Mouse (Mus musculus) liver, embryonic 13.5 days (tissue): ENCODE measurements around the gene Akirin1. TPM values are rescaled to one million over a fixed set of nuclear protein-coding genes. Genes with fewer than 3 reads are reported as not detected.

Source experiments
- ATAC-seq: fragments of 200-750 bp; cut with Nextera tagmentation; 2 replicates; pipeline ENCODE4 v1.8.0; 2017; ENCODE audit warnings: low read depth, mild to moderate bottlenecking, moderate number of reproducible peaks, moderate library complexity
- DNase-seq: peaks from one replicate; pipeline ENCODE4 v3.0.0; 2022
- H3K27ac ChIP-seq: fragments of 300-500 bp; sonication (generic); 2 replicates; pipeline ENCODE4 v1.5.1; 2015; ENCODE audit warnings: moderate library complexity, mild to moderate bottlenecking, inconsistent platforms
- H3K27me3 ChIP-seq: fragments of 300-500 bp; sonication (generic); 2 replicates; pipeline ENCODE4 v1.6.1; 2015; ENCODE audit warnings: mild to moderate bottlenecking, inconsistent platforms
- H3K36me3 ChIP-seq: fragments of 300-500 bp; sonication (generic); 2 replicates; pipeline ENCODE4 v1.6.1; 2015; ENCODE audit warnings: mild to moderate bottlenecking, inconsistent platforms
- H3K4me1 ChIP-seq: fragments of 300-500 bp; sonication (generic); replicated peaks from 2 replicates; pipeline ENCODE4 v1.6.1; 2015; ENCODE audit warnings: inconsistent platforms
- H3K4me2 ChIP-seq: fragments of 300-500 bp; sonication (generic); 2 replicates; pipeline ENCODE4 v1.6.1; 2015; ENCODE audit warnings: inconsistent platforms, mild to moderate bottlenecking, moderate library complexity
- H3K4me3 ChIP-seq: fragments of 300-500 bp; sonication (generic); replicated peaks from 2 replicates; pipeline ENCODE4 v1.5.1; 2015; ENCODE audit warnings: mild to moderate bottlenecking, inconsistent platforms
- H3K9ac ChIP-seq: fragments of 300-500 bp; sonication (generic); 2 replicates; pipeline ENCODE4 v1.6.1; 2015; ENCODE audit warnings: mild to moderate bottlenecking, inconsistent platforms
- H3K9me3 ChIP-seq: fragments of 300-500 bp; sonication (generic); replicated peaks from 2 replicates; pipeline ENCODE4 v1.6.1; 2016; ENCODE audit warnings: inconsistent platforms
- WGBS: fragments of 180-500 bp; shearing (Covaris S2); methylation state at CpG from one replicate; pipeline ENCODE4 v1.1.7; 2015; ENCODE audit not compliant: insufficient replicate concordance; 5-methylcytosine and 5-hydroxymethylcytosine counted together
- polyA plus RNA-seq: library from polyadenylated mRNA; unstranded; fragments of >200 nt; fragmentation: Nextera tagmentation; extraction: Ambion mirVana; gene quantifications from 2 replicates; pipeline ENCODE4 v1.2.1, GENCODE M21; 2015

The Akirin1 gene
- polyA plus RNA-seq = 28.3 and 31.7 TPM in 2 replicates

DNA sequence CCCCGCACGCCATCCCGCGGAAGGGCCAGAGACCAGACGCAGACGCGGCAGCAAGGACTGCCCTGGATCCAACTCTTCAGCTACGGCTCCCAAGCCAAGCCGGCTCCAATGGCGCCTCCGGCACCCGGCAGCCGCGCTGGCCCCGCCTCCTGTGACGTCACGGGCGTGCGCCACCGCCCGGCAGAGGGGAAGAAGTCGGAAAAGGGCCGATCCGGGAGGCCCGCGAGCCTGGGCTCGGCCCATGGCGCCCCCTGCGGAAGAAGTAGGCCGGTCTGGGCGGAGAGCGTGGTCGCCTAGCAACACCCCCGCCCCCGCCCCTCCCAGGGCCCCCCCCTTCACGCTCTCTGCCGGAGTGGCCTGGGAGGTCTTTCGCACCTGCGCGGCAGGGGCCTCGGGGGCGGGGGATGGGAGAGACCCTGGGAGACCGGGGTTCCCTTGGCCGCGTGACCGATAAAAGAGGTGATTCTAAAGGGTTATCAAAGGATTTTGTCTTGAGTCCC, at the start of gene Akirin1:
Akirin1 (minus strand) TSS at position 194 of the 500 bp plus-strand sequence.
- peak within 1 kb of the TSS; percentile 97 for H3K4me2 ChIP-seq
- H3K9ac ChIP-seq = peak within 1 kb of the TSS; percentile 95
- ATAC-seq (peak; percentile 96), DNase-seq (peak; percentile 95)
- H3K4me3 ChIP-seq = peak within 1 kb of the TSS; percentile 98
- H3K4me1 ChIP-seq = peaks cover 32% of the 10 kb centered on the region
- H3K27me3 ChIP-seq = peaks cover 7% of the 10 kb centered on the region; the same call in 1 of the 2 replicates
- under 1% methylated on average over 46 of the region's 46 CpGs for WGBS
- peak within 1 kb of the TSS; percentile 86 for H3K27ac ChIP-seq
- no peaks in the 10 kb centered on the region for H3K9me3 ChIP-seq
- no peaks in the 10 kb centered on the region for H3K36me3 ChIP-seq

DNA sequence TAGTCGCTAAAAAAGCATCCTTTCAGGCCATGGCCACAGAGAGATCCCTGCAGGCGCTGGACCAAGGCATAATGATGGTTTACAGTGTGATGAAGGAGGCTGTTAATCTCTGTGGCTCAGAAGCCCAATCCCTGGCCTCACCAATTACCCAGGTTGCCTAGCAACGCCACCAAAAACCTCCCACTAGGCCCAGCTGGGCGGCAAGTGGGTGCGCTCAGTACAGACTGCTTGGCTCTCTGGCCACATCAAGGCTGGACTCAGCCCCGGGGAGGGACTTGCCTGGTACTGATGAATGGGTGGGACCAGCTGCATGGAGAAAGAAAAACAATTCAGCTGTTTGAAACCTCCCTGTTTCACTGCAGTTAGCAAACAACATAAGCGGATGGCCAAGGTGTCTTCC, 47.7 kb upstream of the Akirin1 start:
- H3K4me1 ChIP-seq = no peaks in the 10 kb centered on the region

DNA sequence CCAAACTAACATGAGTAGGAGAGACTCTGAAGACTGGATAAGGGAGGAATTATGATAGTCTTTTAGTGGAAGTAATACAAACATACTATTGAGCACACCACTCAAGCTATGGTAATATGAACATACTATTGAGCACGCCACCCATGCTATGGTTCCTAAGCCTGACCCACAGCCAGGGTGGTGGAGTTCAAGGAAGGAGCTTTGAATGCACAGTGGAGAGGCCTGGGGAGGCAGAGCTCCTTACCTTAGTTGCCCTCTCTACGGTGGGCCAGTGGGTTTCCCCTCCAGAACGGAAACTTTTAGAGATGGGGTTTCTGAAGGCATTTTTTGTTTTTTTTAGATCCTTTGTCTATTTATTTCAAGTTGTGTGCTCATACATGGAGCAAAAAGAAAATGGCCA, 47.3 kb upstream of the Akirin1 start:
- 71% methylated on average over 3 of the region's 3 CpGs for WGBS
- ATAC-seq (no peak), DNase-seq (no peak)
- no peak overlapping the region for H3K27ac ChIP-seq
- no peaks in the 10 kb centered on the region for H3K9me3 ChIP-seq
- no peak overlapping the region for H3K9ac ChIP-seq
- H3K27me3 ChIP-seq = no peaks in the 10 kb centered on the region
- no peaks in the 10 kb centered on the region for H3K4me1 ChIP-seq
- H3K4me3 ChIP-seq = no peak overlapping the region
- H3K4me2 ChIP-seq = no peak overlapping the region
- no peaks in the 10 kb centered on the region for H3K36me3 ChIP-seq

More for the DNA sequence above, 47.7 kb upstream of the Akirin1 start:
- no peaks in the 10 kb centered on the region for H3K27me3 ChIP-seq
- H3K4me2 ChIP-seq = no peak overlapping the region
- DNase-seq (no peak), ATAC-seq (no peak)
- no peaks in the 10 kb centered on the region for H3K9me3 ChIP-seq
- no peaks in the 10 kb centered on the region for H3K36me3 ChIP-seq
- H3K4me3 ChIP-seq = no peak overlapping the region
- no peak overlapping the region for H3K27ac ChIP-seq
- H3K9ac ChIP-seq = no peak overlapping the region
- 61% methylated on average over 7 of the region's 7 CpGs for WGBS

DNA sequence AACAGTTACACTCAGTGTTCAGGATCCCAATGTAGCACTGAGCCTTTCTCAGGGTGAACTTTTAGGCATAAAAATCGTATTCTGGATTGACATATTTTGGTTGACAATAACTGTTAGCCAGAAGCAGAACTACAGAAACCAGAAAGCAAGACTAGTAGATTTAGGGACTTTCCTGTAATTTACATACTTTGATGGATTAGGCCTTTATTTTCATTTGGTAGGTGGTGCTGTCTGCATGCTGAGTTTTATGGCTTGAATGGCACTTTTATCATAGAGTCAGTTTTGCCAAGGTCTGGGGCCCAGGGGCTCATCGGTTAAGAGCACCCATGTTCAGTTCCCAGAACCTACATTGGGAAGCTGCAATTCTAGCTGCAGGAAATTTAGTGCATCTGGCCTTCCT, 44.9 kb upstream of the Akirin1 start:
- H3K9me3 ChIP-seq = no peaks in the 10 kb centered on the region
- H3K4me1 ChIP-seq = 0 out of 2 replicates have a peak, but pooled peaks cover 7% of the 10 kb centered on the region
- ATAC-seq (no peak), DNase-seq (no peak)
- no peak overlapping the region for H3K27ac ChIP-seq
- no peaks in the 10 kb centered on the region for H3K36me3 ChIP-seq
- WGBS = 47% methylated on average over 2 of the region's 2 CpGs
- no peak overlapping the region for H3K9ac ChIP-seq
- H3K27me3 ChIP-seq = no peaks in the 10 kb centered on the region
- H3K4me2 ChIP-seq = no peak overlapping the region
- H3K4me3 ChIP-seq = no peak overlapping the region

DNA sequence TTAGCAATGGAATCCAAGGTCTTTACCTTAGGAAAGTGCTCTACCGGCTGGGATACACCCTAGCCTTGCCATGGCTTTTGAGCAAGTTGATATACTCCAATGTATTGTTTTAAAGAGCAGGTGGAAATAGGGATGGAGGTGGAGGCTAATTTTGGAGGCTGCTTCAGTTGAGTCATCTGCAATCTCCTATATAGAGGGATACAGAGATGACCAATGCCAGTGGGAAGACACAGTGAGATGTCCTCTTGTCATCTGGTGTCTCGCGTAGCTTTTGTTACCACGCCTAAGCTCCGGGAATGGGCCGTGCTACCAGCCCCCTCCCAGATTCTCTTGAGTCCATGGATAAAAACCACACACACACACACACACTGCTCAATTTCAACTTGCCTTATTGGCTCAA, 43.0 kb upstream of the Akirin1 start:
- DNase-seq = no peak
- Histone ChIP-seq H3K27me3 (no peaks in the 10 kb centered on the region), H3K4me2 (no peak overlapping the region), H3K4me3 (no peak overlapping the region), H3K9ac (no peak overlapping the region), H3K36me3 (no peaks in the 10 kb centered on the region), H3K9me3 (no peaks in the 10 kb centered on the region), H3K27ac (no peak overlapping the region), H3K4me1 (0 out of 2 replicates have a peak, but pooled peaks cover 7% of the 10 kb centered on the region)
- 86% methylated on average over 6 of the region's 6 CpGs for WGBS
- ATAC-seq = no peak

DNA sequence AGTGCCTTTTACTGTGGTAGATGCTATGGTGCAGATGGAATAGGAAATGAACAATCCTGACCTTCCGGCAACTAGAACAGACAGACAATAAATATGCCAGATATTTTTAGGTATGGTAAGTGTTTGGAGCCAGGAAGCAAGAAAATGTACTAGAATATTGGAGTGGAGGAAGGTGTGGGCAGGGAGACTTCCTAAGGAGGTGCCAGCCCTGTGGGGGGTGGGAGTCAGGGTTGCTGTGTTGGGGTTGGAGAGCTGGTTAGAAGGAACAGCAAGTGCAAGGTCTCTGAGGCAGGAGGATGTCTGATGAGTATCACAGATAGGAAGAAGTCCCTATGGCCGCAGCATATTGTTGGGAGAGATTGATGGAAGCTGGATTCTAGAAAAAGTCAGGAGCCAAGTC, 42.5 kb upstream of the Akirin1 start:
- Histone ChIP-seq H3K36me3 (no peaks in the 10 kb centered on the region), H3K27ac (no peak overlapping the region), H3K4me2 (no peak overlapping the region), H3K27me3 (no peaks in the 10 kb centered on the region), H3K9ac (no peak overlapping the region), H3K9me3 (no peaks in the 10 kb centered on the region), H3K4me3 (no peak overlapping the region), H3K4me1 (0 out of 2 replicates have a peak, but pooled peaks cover 7% of the 10 kb centered on the region)
- DNase-seq (no peak), ATAC-seq (no peak)
- WGBS = 52% methylated on average over 2 of the region's 2 CpGs

DNA sequence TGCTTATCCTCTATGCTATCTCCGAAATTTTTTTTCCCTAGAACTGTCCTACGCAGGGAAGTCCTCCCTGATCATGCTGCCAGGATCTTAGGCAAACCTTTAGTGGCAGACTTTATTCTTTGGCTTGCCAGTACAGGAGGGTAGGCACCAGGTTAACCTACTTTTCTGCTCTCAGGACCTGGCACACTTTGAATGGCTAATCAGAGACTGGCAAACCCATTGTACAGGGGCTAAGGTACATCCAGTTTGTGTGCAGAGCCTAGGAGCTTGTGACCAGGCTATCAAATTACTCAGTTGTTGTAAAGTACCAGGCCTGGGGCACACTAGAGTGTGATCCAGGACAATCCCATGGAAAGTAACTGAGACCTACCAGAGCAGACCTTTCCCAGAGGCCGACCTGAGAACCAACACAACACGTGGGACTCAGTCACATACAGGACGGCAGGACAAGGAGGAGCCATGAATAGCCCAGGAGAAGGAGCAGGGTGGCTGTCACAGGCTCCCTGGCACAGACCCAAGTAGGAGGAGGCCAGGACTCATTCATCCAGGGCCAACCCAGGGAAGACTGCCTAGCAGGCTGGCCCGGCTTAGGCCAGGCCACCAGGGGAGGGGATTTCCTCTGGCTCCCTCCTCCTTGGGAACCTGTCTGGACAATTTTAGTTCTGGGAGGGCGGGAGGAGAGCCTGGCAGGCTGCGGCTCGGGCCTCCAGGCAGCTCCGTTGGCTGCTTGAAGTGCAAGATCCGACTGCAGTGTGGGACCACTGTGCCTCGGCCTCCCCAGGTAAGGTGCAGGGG, 37.2 kb upstream of the Akirin1 start, which contains the start of gene Rhbdl2:
Rhbdl2 (plus strand) TSS at position 684 of the 795 bp plus-strand sequence.
- Histone ChIP-seq H3K4me2 (no peak within 1 kb of the TSS), H3K9me3 (no peaks in the 10 kb centered on the region), H3K27ac (no peak within 1 kb of the TSS), H3K4me1 (0 out of 2 replicates have a peak, but pooled peaks cover 7% of the 10 kb centered on the region), H3K27me3 (no peaks in the 10 kb centered on the region), H3K4me3 (no peak within 1 kb of the TSS), H3K36me3 (no peaks in the 10 kb centered on the region), H3K9ac (no peak within 1 kb of the TSS)
- 36% methylated on average over 12 of the region's 12 CpGs for WGBS
- ATAC-seq = no peak
- no peak for DNase-seq

DNA sequence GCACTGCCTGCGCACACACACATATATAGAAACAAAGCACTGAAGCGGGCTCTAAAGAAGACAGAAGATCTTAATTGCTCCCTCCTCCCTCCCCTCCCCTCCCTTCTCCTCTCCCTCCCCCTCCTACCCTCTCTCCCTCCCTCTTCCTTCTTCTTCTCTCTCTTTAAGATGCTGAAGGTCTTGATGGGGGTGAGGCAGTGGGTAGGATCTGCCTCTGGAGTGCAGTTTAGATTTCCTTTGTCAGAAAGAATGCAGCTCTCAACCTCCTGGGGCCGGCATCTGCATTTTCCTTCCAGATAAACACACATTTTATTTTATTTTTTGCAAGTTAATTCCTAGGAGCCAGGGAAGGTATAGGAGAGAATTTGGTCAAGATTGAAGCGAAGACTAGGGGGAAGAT, 18.1 kb upstream of the Akirin1 start:
- ATAC-seq (no peak), DNase-seq (no peak)
- no peak overlapping the region for H3K4me2 ChIP-seq
- no peak overlapping the region for H3K9ac ChIP-seq
- H3K36me3 ChIP-seq = no peaks in the 10 kb centered on the region
- H3K27me3 ChIP-seq = no peaks in the 10 kb centered on the region
- H3K4me3 ChIP-seq = no peak overlapping the region
- no peak overlapping the region for H3K27ac ChIP-seq
- H3K4me1 ChIP-seq = no peaks in the 10 kb centered on the region
- no peaks in the 10 kb centered on the region for H3K9me3 ChIP-seq
- 68% methylated on average over 4 of the region's 4 CpGs for WGBS

DNA sequence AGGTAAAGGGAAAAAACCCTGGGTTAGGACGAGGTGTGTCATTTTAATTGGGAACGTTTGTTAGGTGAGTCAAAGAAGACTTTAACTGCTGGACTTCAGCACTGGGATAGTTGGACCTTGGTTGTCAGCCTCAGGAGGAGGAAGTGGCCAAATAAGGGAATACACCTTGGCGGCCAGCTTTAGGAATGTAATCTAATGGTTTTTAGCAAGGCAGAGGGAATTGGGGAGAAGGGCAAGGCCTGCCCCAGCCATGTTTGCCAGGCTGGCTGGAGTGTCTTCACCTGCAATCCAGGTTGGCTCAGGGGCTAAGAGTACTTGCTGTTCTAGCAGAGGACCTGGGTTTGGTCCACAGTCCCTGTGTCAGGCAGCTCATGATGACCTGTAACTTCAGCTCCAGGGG, 17.7 kb upstream of the Akirin1 start:
- Histone ChIP-seq H3K4me3 (no peak overlapping the region), H3K9me3 (no peaks in the 10 kb centered on the region), H3K27ac (no peak overlapping the region), H3K9ac (no peak overlapping the region), H3K4me1 (no peaks in the 10 kb centered on the region), H3K27me3 (no peaks in the 10 kb centered on the region), H3K4me2 (no peak overlapping the region), H3K36me3 (no peaks in the 10 kb centered on the region)
- ATAC-seq (no peak), DNase-seq (no peak)
- 46% methylated on average over 3 of the region's 3 CpGs for WGBS

DNA sequence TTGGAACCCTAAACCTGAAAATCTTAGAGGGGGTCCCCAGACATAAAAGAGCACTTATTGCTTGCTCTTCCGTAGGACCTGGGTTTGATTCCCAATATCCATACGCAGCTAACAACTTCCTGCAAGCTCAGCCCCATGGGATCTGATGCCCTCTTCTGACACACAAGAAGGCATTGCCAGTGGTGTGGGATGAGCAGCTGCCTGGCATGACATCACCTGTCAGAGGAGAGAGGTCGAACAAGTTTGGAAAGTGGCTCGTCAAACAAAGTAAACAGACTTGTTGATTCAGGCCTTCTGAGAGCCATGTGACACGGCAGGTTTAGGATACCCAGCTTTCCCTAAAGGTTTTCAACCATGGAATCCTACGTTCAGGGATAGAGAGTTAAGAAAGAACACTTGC, 14.9 kb upstream of the Akirin1 start:
- DNase-seq (no peak), ATAC-seq (no peak)
- H3K4me1 ChIP-seq = no peaks in the 10 kb centered on the region
- no peak overlapping the region for H3K27ac ChIP-seq
- no peaks in the 10 kb centered on the region for H3K9me3 ChIP-seq
- H3K4me2 ChIP-seq = no peak overlapping the region
- no peak overlapping the region for H3K9ac ChIP-seq
- H3K36me3 ChIP-seq = no peaks in the 10 kb centered on the region
- H3K27me3 ChIP-seq = no peaks in the 10 kb centered on the region
- 58% methylated on average over 6 of the region's 6 CpGs for WGBS
- H3K4me3 ChIP-seq = no peak overlapping the region

DNA sequence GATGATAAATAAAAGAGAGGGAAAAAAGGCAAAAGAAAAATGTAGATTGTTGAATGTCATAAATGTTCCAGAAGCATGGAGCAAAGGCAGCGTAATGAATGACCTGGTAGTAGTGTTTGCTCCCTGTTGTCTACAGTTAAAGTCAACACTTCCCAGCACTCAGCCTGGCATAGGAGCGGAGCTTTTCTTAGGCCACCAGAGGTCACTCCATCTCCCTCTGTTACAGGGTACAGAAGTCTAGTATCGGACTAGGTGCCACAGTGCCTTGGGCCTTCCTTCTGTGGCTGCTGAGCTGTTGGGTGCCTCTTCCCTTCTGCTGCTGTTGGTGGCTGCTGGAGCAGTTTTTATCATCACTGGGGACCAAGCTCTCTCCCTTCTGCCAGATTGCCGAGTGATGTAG, 8.2 kb upstream of the Akirin1 start:
- WGBS = 43% methylated on average over 4 of the region's 4 CpGs

More for the DNA sequence above, 8.2 kb upstream of the Akirin1 start:
- ATAC-seq (no peak), DNase-seq (no peak)
- H3K27ac ChIP-seq = no peak overlapping the region
- no peak overlapping the region for H3K9ac ChIP-seq
- no peaks in the 10 kb centered on the region for H3K27me3 ChIP-seq
- no peaks in the 10 kb centered on the region for H3K4me1 ChIP-seq
- no peak overlapping the region for H3K4me3 ChIP-seq
- no peaks in the 10 kb centered on the region for H3K36me3 ChIP-seq
- no peak overlapping the region for H3K4me2 ChIP-seq
- no peaks in the 10 kb centered on the region for H3K9me3 ChIP-seq
